Mouse (Mus musculus): ENCODE measurements around the gene Zfp101.

Zfp101 gene

DNA sequence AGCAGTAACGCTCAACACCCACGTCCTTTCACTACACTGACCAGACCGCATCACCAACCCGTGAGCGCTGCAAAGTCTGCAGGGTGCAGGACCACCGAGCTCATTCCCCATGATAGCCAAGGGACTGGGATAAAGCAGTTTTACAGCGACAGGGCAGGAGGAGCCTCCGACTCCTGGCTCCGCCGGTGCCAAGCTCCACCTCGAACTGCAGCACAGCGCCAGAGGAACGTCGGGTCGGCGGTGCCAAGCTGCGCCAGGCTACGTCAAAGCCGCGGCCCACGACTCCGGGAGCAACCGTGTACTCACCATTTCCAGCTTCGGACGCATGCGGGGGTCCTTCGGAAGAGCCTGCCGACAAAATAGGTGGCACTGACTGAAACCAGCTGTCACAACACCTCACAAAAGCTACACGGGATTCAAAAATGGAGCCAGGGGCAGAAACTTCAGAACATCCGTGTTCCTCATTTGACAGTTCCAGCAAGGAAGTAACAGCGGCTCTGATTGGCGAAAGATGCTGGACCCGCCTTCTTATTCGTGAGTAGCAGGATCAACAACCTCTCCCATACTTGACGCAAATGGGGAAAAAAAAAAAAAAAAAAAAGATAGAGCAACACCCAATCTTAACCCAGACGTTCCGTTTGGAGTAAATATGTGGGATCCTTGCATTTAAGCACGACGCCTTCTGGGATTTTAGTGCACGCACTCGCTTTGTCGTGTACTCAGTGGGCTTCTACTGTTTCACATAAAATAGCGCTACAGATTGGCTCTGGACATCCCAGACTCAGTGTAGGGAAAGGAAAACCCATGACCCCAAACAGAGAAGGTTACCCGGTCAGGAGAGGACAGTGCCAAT is at the start of gene Zfp101:
TSS of gene Zfp101 (minus strand) at position 460 of the 853 bp plus-strand sequence.
- DNase-seq, result peak; percentile 70 to 74

DNA sequence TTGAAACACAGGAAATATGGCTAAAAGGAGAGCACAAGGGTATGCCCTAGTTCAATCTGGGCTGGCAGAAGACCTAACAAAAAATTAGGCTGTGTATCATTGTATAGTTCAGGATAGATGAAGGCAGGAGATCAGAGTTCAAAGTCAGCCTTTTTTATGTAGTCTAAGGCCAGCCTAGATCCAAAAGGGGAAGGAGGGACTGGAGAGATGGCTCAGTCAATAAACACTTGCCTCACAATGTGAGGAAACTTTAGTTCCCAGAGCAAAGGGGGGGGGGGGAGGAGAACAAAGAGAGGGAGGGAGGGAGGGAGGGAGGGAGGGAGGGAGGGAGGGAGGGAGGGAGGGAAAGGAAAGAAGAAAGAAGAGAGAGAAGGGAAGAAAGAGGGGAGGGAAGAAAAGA is 46.7 kb upstream of the Zfp101 start:
- DNase-seq, result no peak

- no peak for DNase-seq
Observed at GRCm38 (mm10) chr17:33439922-33440321, 45.5 kb upstream of the Zfp101 start.

- DNase-seq, result peak; percentile 20 to 74
Observed at GRCm38 (mm10) chr17:33439148-33439547, 44.7 kb upstream of the Zfp101 start.

GRCm38 (mm10) chr17:33432019-33432946 is 37.8 kb upstream of the Zfp101 start, which contains the start of gene Actl9:
Gene Actl9, plus strand, starts transcription at chr17:33432896.
- no peak for DNase-seq

- DNase-seq, result no peak
Observed at GRCm38 (mm10) chr17:33392271-33392670, 2.2 kb downstream of the Zfp101 start.

DNA sequence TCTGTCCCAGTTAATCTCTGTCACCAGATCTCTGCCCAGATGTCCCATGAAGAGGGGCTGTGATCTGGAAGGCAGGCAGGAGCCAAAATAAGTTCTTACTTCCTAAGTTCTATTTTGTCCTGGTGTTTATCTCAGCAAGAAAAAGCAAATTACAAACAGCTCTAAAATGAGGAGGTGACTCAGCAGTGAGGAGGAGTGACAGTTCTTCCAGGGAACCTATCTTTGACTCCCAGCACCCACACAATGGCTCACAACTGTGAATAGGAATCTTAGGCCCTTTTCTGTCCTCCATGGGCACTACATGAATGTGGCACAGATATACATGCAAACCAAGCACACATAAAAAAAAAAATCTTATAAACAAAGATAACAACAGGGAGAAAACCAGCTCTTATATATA is 8.7 kb downstream of the Zfp101 start:
- no peak for DNase-seq

GRCm38 (mm10) chr17:33372795-33373194 is 21.6 kb downstream of the Zfp101 start:
- DNase-seq, result no peak

GRCm38 (mm10) chr17:33358411-33359384 is 35.7 kb downstream of the Zfp101 start, which contains the start of gene Zfp81:
Gene Zfp81, minus strand, starts transcription at chr17:33358878.
- DNase-seq, result peak; percentile 61 to 72

DNA sequence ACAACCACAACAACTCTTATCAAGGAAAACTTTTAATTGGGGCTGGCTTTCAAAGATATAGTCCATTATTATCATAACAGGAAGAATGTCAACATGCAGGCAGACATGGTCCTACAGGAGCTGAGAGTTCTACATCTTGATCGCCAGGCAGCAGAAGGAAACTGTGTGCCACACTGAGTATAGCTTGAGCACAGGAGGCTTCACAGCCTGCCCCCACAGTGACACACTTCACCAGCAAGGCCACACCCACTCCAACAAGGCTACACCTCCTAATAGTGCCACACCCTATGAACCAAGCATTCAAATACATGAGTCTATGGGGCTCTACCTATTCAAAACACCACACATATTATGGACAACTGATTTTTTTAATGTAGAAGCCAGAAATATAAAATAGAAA is 41.5 kb downstream of the Zfp101 start:
- no peak for DNase-seq

All from spleen, adult 18-20 months (tissue).